Mouse (Mus musculus): ENCODE data around the gene Sox6.

GRCm38 (mm10) chr7:115844431-115844830 is 194.2 kb downstream of the Sox6 start:
- TF ChIP-seq EP300 (IDR thresholded peaks at IDR 0.05; ENCODE audit: low read length) (no peak), CTCF (conservative IDR thresholded peaks at IDR 0.05 in 1 of 2, IDR thresholded peaks at IDR 0.05 in 1 of 2; ENCODE audit: low read depth in 2 of 2, low read length in 2 of 2) (no peak), ELF1 (IDR thresholded peaks at IDR 0.05; ENCODE audit: low read depth, low read length) (no peak), POLR2A (IDR thresholded peaks at IDR 0.05; ENCODE audit: low read depth, low read length) (no peak), ETS1 (conservative IDR thresholded peaks at IDR 0.05; ENCODE audit: low read depth, low read length) (no peak), PAX5 (IDR thresholded peaks at IDR 0.05; ENCODE audit: low read length) (no peak), TCF12 (IDR thresholded peaks at IDR 0.05; ENCODE audit: low read depth, low read length) (no peak), RCOR1 (conservative IDR thresholded peaks at IDR 0.05; ENCODE audit: low read depth, low read length) (no peak), GABPA (IDR thresholded peaks at IDR 0.05; ENCODE audit: insufficient replicate concordance, low read depth, low read length) (no peak)
